Mouse (Mus musculus) liver, adult 2 months (tissue): ENCODE results near the gene Ppp6r2. TPM values are rescaled to one million over a fixed set of nuclear protein-coding genes. Genes with fewer than 3 reads are reported as not detected.

Experiments
- DNase-seq: peaks from one replicate; pipeline ENCODE4 v3.0.0-alpha.2; 2011; ENCODE audit warnings: low read depth, low spot score; ENCODE audit errors: extremely low read depth
- H3K27ac ChIP-seq: fragments of 200-500 bp; replicated peaks from 2 replicates; pipeline ENCODE4 v1.5.1; 2012; ENCODE audit warnings: low read depth, mild to moderate bottlenecking, control low read depth, inconsistent platforms, low read length; ENCODE audit not compliant: insufficient read depth
- H3K27me3 ChIP-seq: fragments of 200-500 bp; 2 replicates; pipeline ENCODE4 v1.6.1; 2012; ENCODE audit warnings: mild to moderate bottlenecking, moderate library complexity, low read length, inconsistent platforms; ENCODE audit not compliant: control insufficient read depth, insufficient read depth
- H3K36me3 ChIP-seq: fragments of 200-500 bp; 2 replicates; pipeline ENCODE4 v1.6.1; 2012; ENCODE audit warnings: low read length, inconsistent platforms; ENCODE audit not compliant: control insufficient read depth, insufficient read depth
- H3K4me1 ChIP-seq: fragments of 200-500 bp; 2 replicates; pipeline ENCODE4 v1.6.1; 2011; ENCODE audit warnings: low read length; ENCODE audit not compliant: control insufficient read depth, insufficient read depth
- H3K4me3 ChIP-seq: fragments of 200-500 bp; 2 replicates; pipeline ENCODE4 v1.5.1; 2011; ENCODE audit warnings: low read depth, mild to moderate bottlenecking, control low read depth, low read length, moderate library complexity; ENCODE audit not compliant: insufficient read depth
- H3K79me2 ChIP-seq: fragments of 200-500 bp; 2 replicates; pipeline ENCODE4 v1.6.1; 2012; ENCODE audit warnings: inconsistent platforms, mild to moderate bottlenecking, low read length, moderate library complexity; ENCODE audit not compliant: control insufficient read depth, insufficient read depth
- H3K9ac ChIP-seq: fragments of 200-500 bp; 2 replicates; pipeline ENCODE4 v1.6.1; 2012; ENCODE audit warnings: low read depth, mild to moderate bottlenecking, control low read depth, inconsistent platforms, low read length
- CTCF ChIP-seq: fragments of 200-500 bp; IDR thresholded peaks from 2 replicates; pipeline ENCODE4 v1.5.1; 2011; ENCODE audit warnings: low read depth, low read length, control low read depth
- POLR2A ChIP-seq: fragments of 200-500 bp; IDR thresholded peaks from 2 replicates; pipeline ENCODE4 v1.6.1; 2011; ENCODE audit warnings: low read length, control low read depth; ENCODE audit not compliant: insufficient read depth; ENCODE audit errors: extremely low read depth
- WGBS: fragments of 180-500 bp; shearing (Covaris S2); methylation state at CpG from one replicate; pipeline ENCODE4 v1.1.7; 2018; 5-methylcytosine and 5-hydroxymethylcytosine counted together
- polyA plus RNA-seq: library from polyadenylated mRNA; depleted of rRNA; stranded (reverse); fragments of >200 nt; gene quantifications from 2 replicates; pipeline ENCODE4 v1.2.3, GENCODE M21; 2012
- total RNA-seq: library from RNA; depleted of rRNA; stranded (reverse); fragments of >200 nt; gene quantifications from 2 replicates; pipeline ENCODE4 v1.2.3, GENCODE M21; 2014

Gene Ppp6r2
- total and polyA plus RNA-seq, 2 experiments, result 43.9 to 115 TPM

DNA sequence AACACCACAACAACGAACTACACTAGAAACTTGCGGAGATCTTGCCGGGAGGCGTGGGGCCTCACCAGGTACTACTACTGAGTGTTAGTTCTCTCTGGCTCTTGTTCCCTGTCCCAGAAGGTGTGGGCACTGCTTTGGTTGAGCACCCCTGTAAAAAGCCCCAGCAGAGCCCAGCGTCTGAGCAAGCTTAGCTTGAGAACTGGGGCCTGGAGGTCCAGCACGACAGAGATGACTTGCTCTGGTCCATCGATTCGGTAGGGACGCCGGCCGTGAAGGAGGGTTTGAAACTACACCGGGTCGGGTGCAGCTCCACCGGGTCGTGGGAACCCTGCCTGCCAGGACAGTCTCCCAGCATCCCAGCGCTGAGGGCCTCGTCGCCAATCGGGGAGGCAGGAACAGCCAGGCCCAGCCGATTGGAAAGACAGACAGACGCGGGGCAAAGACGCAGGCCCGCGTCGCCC, 31.2 kb upstream of the Ppp6r2 start:
- peaks cover 24% of the 10 kb centered on the region for H3K79me2 ChIP-seq
- H3K36me3 ChIP-seq, result no peaks in the 10 kb centered on the region
- peak overlapping the region; percentile 82 for H3K4me3 ChIP-seq
- peak overlapping the region; percentile 87 for H3K9ac ChIP-seq
- no peaks in the 10 kb centered on the region for H3K27me3 ChIP-seq
- TF ChIP-seq CTCF (no peak), POLR2A (no peak)
- H3K27ac ChIP-seq, result peak overlapping the region; percentile 96
- H3K4me1 ChIP-seq, result peaks cover 31% of the 10 kb centered on the region
- peak; percentile 39 for DNase-seq
- WGBS, result under 1% methylated on average over 26 of the region's 26 CpGs

DNA sequence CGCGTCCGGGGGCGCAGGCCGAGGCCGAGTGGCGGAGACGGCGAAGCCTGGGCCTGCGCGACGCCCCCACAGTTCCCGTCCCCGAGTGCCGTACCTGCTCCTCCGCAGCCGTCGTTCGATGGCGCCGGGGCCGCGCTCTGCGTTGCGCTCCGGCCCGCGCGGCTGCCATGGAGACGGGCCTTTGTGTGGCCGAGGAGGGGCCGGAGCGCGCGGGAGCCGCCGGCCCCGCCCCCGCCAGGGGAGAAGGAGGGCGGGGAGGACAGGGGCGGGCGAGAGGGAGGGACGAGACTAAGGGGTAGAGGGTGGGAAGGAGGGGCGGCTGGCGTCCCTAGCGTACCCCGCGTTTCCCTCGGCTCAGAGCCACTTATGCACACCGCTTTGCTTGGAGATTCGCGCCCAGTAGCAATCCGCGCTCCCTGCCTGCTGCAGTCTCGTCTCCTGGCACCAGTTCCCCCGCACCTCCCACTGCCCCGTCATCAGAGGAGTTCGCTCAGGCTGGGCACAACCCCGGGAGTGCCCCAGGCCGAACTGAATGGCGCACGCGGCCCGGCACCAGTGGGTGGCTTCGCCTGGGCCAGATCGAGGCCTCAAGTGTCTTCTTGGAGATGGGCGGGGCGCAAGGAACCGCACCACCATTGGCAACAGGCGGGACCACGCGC, 30.7 kb upstream of the Ppp6r2 start, which contains the start of gene Plxnb2:
Gene Plxnb2, minus strand, starts transcription at position 218 of the 659 bp plus-strand sequence.
- no peak for TF ChIP-seq CTCF
- peak; percentile 80; the same call in 1 of the 2 replicates for TF ChIP-seq POLR2A
- Histone ChIP-seq H3K9ac (peak within 1 kb of the TSS; percentile 87), H3K36me3 (no peaks in the 10 kb centered on the region), H3K79me2 (peaks cover 18% of the 10 kb centered on the region; the same call in 1 of the 2 replicates), H3K27me3 (no peaks in the 10 kb centered on the region), H3K4me3 (peak within 1 kb of the TSS; percentile 82), H3K27ac (peak within 1 kb of the TSS; percentile 96), H3K4me1 (peaks cover 28% of the 10 kb centered on the region)
- under 1% methylated on average over 70 of the region's 72 CpGs for WGBS
- peak; percentile 83 for DNase-seq

DNA sequence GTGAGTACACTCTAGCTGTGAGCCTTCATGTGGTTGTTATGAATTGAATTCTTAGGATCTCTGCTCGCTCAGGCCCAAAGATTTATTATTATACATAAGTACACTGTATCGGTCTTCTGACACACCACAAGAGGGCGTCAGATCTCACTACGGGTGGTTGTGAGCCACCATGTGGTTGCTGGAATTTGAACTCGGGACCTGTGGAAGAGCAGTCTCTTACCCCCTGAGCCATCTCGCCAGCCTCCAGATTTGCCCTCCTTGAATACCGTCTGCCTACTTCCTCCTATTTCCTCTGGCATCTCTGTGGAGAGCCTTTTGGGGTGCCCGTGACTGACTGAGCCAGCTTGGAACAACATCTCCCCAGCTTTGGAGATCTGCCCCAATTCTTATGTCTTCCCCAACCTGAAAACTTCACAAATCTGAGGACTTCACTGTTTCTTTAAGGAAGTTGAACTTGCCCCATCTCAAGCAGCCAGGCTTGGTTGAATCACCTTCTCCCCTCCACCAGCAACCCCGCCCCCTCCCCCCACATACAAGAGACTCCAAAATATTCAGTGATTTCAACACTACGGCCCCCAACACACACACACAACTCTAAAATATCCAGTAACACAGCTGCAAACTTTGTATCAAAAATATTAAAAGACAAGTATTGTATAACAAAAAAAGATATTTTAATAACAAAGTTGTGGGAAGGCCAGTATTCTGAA, 29.6 kb upstream of the Ppp6r2 start:
- H3K79me2 ChIP-seq, result peaks cover 9% of the 10 kb centered on the region; the same call in 1 of the 2 replicates
- peak; percentile 23 for DNase-seq
- H3K27ac ChIP-seq, result 0 out of 2 replicates have a peak overlapping the region, but pooled peaks have one; percentile 1
- no peaks in the 10 kb centered on the region for H3K27me3 ChIP-seq
- H3K9ac ChIP-seq, result no peak overlapping the region
- TF ChIP-seq POLR2A (no peak), CTCF (peak; percentile 20; the same call in 1 of the 2 replicates)
- H3K36me3 ChIP-seq, result no peaks in the 10 kb centered on the region
- peaks cover 19% of the 10 kb centered on the region for H3K4me1 ChIP-seq
- no peak overlapping the region for H3K4me3 ChIP-seq
- 75% methylated on average over 10 of the region's 10 CpGs for WGBS

DNA sequence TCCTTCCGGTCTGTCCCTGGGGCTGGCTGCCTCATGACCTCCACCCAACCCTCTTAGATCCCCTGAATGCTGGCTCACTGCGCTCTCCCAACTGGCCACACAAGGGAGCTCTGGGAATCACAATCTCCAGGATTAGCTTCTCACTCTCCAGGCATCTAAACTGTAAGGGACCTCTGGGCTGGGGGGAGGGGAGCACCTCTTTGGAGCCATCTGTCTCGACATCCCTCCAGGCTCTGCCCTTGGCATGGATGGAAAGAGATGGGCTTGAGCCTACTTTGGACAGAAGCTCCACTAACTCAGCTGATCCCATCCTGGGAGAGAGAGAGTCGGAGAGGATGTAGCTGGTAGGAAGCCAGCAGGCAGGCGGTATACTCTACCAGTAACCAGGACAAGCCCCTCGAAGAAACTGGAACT, 29.0 kb upstream of the Ppp6r2 start:
- WGBS, result 70% methylated on average over 6 of the region's 6 CpGs
- Histone ChIP-seq H3K79me2 (peaks cover 6% of the 10 kb centered on the region; the same call in 1 of the 2 replicates), H3K36me3 (no peaks in the 10 kb centered on the region), H3K9ac (no peak overlapping the region), H3K27me3 (no peaks in the 10 kb centered on the region), H3K4me1 (peaks cover 15% of the 10 kb centered on the region), H3K27ac (no peak overlapping the region; the same call in 1 of the 2 replicates), H3K4me3 (no peak overlapping the region)
- TF ChIP-seq CTCF (0 out of 2 replicates have a peak, but pooled peaks have one; percentile 25), POLR2A (no peak)
- no peak for DNase-seq

DNA sequence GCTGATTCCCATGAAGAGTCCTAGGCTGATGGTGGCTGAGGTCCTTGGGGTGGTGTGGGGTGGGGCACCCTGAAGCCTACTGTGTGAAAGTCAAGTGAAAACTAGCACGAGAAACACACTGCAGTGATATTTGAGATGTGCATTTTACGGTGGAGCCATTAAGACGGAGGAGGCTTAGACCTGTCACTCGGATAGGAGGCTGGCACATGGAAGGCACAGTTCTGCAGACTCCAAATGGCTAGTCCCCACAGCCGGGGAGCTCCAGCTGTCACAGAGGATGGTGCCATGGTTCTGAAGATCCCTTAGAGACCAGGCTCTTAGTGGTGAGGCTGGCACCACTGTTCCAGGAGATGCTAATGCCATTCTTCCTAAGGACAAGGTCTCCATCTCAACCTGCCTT, 28.5 kb upstream of the Ppp6r2 start:
- no peak for TF ChIP-seq POLR2A
- no peak for TF ChIP-seq CTCF
- no peak for DNase-seq
- no peaks in the 10 kb centered on the region for H3K27me3 ChIP-seq
- H3K4me1 ChIP-seq, result peaks cover 11% of the 10 kb centered on the region
- 90% methylated on average over 5 of the region's 5 CpGs for WGBS
- no peaks in the 10 kb centered on the region for H3K36me3 ChIP-seq
- H3K9ac ChIP-seq, result no peak overlapping the region
- H3K79me2 ChIP-seq, result peaks cover 6% of the 10 kb centered on the region; the same call in 1 of the 2 replicates
- H3K27ac ChIP-seq, result no peak overlapping the region
- no peak overlapping the region for H3K4me3 ChIP-seq
